Mouse (Mus musculus) urinary bladder, postnatal 14 days (tissue): ENCODE results near the gene Tmem132b.

ENCODE experiments used
- DNase-seq: peaks from one replicate; pipeline ENCODE4 v3.0.0; 2021; ENCODE audit warnings: low spot score

Gene Tmem132b

GRCm38 (mm10) chr5:125772238-125772637 lies 240.7 kb downstream of the Tmem132b start:
- no peak for DNase-seq

DNA sequence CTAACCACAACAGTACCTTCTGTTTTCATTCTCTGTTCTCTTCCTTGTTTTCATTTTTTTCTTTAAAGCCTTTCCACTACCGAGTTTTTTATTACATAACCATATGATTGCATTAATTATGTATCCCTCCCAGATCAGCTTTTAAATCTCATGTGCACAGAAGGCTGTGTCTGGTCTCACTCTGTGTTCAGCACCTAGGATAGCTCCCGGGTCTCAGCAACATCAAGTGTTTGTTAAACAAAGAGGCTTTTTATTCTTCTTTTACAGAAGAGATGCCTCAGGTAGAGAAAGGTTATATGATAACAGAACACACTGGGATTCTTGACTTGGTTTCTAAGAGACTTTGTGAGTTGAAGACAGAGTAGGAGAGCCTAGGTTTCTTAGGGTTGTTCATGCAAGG lies 241.2 kb downstream of the Tmem132b start:
- DNase-seq, result no peak

DNA sequence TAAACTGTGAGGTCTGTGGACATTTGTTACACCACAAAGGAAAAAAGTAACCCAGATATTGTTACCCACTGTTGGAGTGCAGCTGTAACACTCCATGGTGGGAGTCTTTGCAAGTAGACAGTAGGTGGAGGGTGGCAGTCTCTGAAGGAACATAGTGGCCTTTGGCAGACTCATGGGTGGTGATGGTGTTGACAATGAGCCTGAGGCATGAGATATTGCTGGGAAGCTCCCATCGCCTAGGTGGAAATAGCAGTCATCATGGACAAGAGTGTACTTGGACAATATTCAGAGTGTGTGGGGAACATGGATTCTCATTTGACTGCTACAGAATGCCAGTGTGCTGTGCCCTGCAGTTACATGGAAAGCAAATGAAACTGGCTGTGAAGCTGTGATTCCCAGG lies 248.8 kb downstream of the Tmem132b start:
- DNase-seq, result no peak

GRCm38 (mm10) chr5:125792643-125793042 lies 261.1 kb downstream of the Tmem132b start:
- no peak for DNase-seq

GRCm38 (mm10) chr5:125794318-125794717 lies 262.7 kb downstream of the Tmem132b start:
- no peak for DNase-seq

DNA sequence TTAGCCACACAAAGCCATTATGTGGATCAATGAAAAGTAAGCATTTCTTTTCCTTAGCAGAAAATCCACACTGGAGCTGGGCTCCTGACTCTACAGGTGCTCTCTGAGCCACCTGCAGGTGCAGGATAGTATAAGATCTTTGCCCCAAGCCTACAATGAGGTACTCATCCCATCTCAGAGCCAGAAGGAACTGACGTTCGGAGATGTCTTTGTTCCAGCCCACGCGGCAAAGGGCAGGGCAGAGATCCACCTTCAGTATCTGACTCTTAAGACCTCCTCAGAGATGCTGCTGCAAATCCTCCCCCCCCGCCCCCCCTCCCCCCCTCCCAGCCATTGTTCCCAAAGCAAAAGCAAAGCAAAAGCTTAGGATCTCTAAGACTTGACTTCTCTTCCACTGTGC lies 268.0 kb downstream of the Tmem132b start:
- DNase-seq, result no peak

DNA sequence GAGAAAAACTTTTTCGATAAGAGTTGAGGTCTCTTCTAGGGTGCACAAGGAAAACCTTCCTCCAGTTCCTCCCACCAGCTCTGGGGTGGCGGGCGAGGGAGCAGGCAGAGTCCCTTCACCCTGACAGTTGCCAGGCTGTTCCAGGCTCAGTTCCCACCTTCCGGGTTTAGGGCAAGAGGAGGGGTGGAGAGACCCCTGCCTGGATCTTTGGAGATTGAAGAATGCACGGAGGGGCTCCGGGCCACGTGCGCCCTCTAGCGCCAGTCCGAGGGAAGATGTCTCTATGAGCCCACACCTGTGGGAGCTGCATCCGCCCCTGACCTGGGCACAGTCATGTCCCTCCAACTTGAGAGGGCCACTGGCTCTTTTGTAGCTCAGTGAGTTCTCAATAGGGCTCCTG lies 268.5 kb downstream of the Tmem132b start:
- no peak for DNase-seq

DNA sequence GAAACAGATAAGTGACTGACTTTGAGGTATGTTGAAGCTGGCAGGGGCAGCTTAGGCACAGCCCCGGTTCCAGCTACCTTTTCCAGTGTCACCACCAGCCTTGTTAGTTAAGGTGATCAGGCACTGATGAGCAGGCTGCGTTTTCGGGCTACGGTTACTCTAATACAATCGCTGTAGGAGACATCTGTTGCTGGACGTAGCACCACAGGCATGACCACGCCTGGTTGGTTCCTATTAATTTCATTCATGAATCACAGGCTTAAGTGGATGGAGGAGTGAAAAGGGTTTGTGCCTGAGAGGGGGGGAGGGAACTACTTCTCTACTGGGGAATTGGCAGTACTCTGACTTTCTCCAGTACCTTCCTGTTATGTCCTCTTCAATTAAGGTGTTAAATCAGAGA lies 271.2 kb downstream of the Tmem132b start:
- no peak for DNase-seq

- no peak for DNase-seq
Measured at GRCm38 (mm10) chr5:125805327-125805726, 273.8 kb downstream of the Tmem132b start.

- DNase-seq, result no peak
Measured at GRCm38 (mm10) chr5:125807861-125808260, 276.3 kb downstream of the Tmem132b start.

- DNase-seq, result no peak
Measured at GRCm38 (mm10) chr5:125829342-125829741, 297.8 kb downstream of the Tmem132b start.

GRCm38 (mm10) chr5:125835890-125836289 lies 304.3 kb downstream of the Tmem132b start:
- no peak for DNase-seq

- no peak for DNase-seq
Measured at GRCm38 (mm10) chr5:125836761-125837160, 305.2 kb downstream of the Tmem132b start.
